Mouse (Mus musculus): ENCODE data around the gene Nsmce4a.
"Not testable (repeated sequence)": the region's sequence is repeated elsewhere in the genome, so short reads cannot be mapped to it uniquely, and the experiment has no call there.

The Nsmce4a gene

GRCm38 (mm10) chr7:130533316-130534260 lies 39.3 kb downstream of the Nsmce4a start:
- peak; percentile 88 for DNase-seq

- not testable (repeated sequence) for DNase-seq
Measured at GRCm38 (mm10) chr7:130531138-130531537, 41.8 kb downstream of the Nsmce4a start.

- DNase-seq: no peak
Measured at GRCm38 (mm10) chr7:130527306-130527705, 45.6 kb downstream of the Nsmce4a start.

GRCm38 (mm10) chr7:130523451-130523850 lies 49.5 kb downstream of the Nsmce4a start:
- no peak for DNase-seq

- no peak for DNase-seq
Measured at GRCm38 (mm10) chr7:130520812-130521422, 52.0 kb downstream of the Nsmce4a start.

GRCm38 (mm10) chr7:130520049-130520425 lies 52.9 kb downstream of the Nsmce4a start, which contains the start of gene Ate1:
Gene Ate1 (minus strand): TSS chr7:130520369.
- no peak for DNase-seq

GRCm38 (mm10) chr7:130519096-130520048 lies 53.5 kb downstream of the Nsmce4a start:
- DNase-seq: peak; percentile 99

GRCm38 (mm10) chr7:130518213-130519095 lies 54.5 kb downstream of the Nsmce4a start:
- DNase-seq: peak; percentile 17

- no peak for DNase-seq
Measured at GRCm38 (mm10) chr7:130510243-130510642, 62.7 kb downstream of the Nsmce4a start.

GRCm38 (mm10) chr7:130503006-130503405 lies 69.9 kb downstream of the Nsmce4a start:
- DNase-seq: no peak

- DNase-seq: no peak
Measured at GRCm38 (mm10) chr7:130501499-130501898, 71.4 kb downstream of the Nsmce4a start.

- DNase-seq: no peak
Measured at GRCm38 (mm10) chr7:130493346-130493745, 79.6 kb downstream of the Nsmce4a start.

GRCm38 (mm10) chr7:130492026-130492425 lies 80.9 kb downstream of the Nsmce4a start:
- no peak for DNase-seq

All from thymus, postnatal 4 days (tissue).